Mouse (Mus musculus): ENCODE measurements around the gene Ccm2.

- no peak for TF ChIP-seq CTCF (IDR thresholded peaks at IDR 0.05; ENCODE audit: borderline replicate concordance, control insufficient read depth, extremely low read depth, insufficient read depth, low read length, poor library complexity)
- TF ChIP-seq POLR2A (IDR thresholded peaks at IDR 0.05; ENCODE audit: control insufficient read depth, extremely low read depth, insufficient read depth, low read length, poor library complexity): no peak
Measured at GRCm38 (mm10) chr11:6623704-6624103, 77.0 kb downstream of the Ccm2 start.
